ENCODE assay signal across 10 mouse cellular contexts in the genomic region with DNA sequence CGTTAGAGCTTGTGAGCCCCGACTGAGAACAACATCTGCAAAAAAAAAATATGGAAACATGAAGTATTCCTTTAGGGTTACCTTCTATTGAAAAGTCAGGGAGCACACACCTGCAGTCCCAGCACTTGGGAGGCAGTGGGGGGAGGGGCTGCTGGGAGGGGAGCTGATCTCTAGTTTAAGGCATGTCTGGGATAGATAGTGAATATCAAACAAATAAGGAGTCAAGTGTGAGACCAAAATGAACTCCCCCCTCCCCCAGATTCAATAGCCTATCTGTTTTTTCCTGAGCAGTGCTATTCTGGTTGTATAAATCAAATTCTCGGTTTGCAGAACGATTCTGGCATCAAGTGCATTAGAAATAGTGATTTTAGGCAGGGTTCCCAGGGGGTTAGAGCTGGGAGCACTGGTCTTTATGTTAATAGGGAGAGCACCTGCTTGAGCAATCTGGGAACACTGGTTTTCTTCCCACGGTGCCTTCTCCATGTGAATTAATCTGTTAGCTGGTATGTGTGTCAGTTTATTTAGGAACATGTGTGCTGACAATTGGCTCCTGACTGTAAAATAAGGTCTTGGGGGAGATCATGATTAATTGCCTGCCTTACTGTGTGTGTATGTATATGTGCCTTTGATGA.
DNase-seq lines count a peak whose midpoint lies in the region; ATAC-seq lines count a peak whose summit lies in the region.
"Had no signal": no experiment of that assay in that cellular context is flagged by ENCODE, and none has a peak within 500 bp of the region (broad histone marks: within the 10 kb centered on the region; RNA-seq: fewer than 3 reads in every experiment).

No protein-coding gene starts in this region.

- H3K4me3 ChIP-seq in neural tube, embryonic 11.5 days (ENCODE audit: low read depth, low read length): no peak overlapping the region
- H3K4me3 ChIP-seq in limb, embryonic 10.5 days: peak overlapping the region; percentile 57; the same call in 1 of the 2 replicates

- H3K27me3 ChIP-seq in neural tube, embryonic 11.5 days (ENCODE audit: control insufficient read depth, insufficient read depth, low read length): no peaks in the 10 kb centered on the region
- peaks cover 30% of the 10 kb centered on the region for H3K27me3 ChIP-seq in limb, embryonic 10.5 days (ENCODE audit: low read depth, poor library complexity, severe bottlenecking)

- H3K9me3 ChIP-seq in neural tube, embryonic 11.5 days (ENCODE audit: control insufficient read depth, low read length): no peaks in the 10 kb centered on the region
- no peaks in the 10 kb centered on the region for H3K9me3 ChIP-seq in limb, embryonic 10.5 days (replicated peaks)

- peak; percentile 39 for DNase-seq in embryo, embryonic 11 days
- DNase-seq in embryo, embryonic 10 days (ENCODE audit: low spot score): no peak
- peak; percentile 51 for DNase-seq in neural tube, embryonic 11.5 days (ENCODE audit: low spot score)
- no peak for DNase-seq in neural tube, embryonic 10.5 days (ENCODE audit: extremely low spot score, low spot score)
- no peak for DNase-seq in limb, embryonic 10.5 days (ENCODE audit: low spot score)
- peak; percentile 68 for DNase-seq in retina, postnatal 1 day
- no peak for DNase-seq in spleen, postnatal 10 days (ENCODE audit: low spot score in 2 of 2)
- DNase-seq in urinary bladder, adult 2 months (ENCODE audit: low spot score): no peak
- DNase-seq: cerebellum, adult 18-20 months; kidney, adult 8-10 months had no signal

- H3K4me2 ChIP-seq in neural tube, embryonic 11.5 days (ENCODE audit: low read depth): peak overlapping the region; percentile 49

- 9% methylated on average over 5 of the region's 5 CpGs for WGBS in neural tube, embryonic 11.5 days
- 32% methylated on average over 5 of the region's 5 CpGs for WGBS in limb, embryonic 10.5 days

- no peaks in the 10 kb centered on the region for H3K36me3 ChIP-seq in neural tube, embryonic 11.5 days (ENCODE audit: control insufficient read depth, insufficient read depth, low read length)
- H3K36me3 ChIP-seq in limb, embryonic 10.5 days: no peaks in the 10 kb centered on the region

- no peak overlapping the region; the same call in 1 of the 2 replicates for H3K9ac ChIP-seq in neural tube, embryonic 11.5 days (ENCODE audit: low read length)

- peaks cover 48% of the 10 kb centered on the region for H3K4me1 ChIP-seq in neural tube, embryonic 11.5 days (ENCODE audit: control insufficient read depth, insufficient read depth, low read length)
- peaks cover 62% of the 10 kb centered on the region for H3K4me1 ChIP-seq in limb, embryonic 10.5 days

- H3K27ac ChIP-seq in neural tube, embryonic 11.5 days (ENCODE audit: low read depth, low read length): peak overlapping the region; percentile 93
- H3K27ac ChIP-seq in limb, embryonic 10.5 days: peak overlapping the region; percentile 89

- ATAC-seq in neural tube, embryonic 11.5 days (ENCODE audit: insufficient read depth, low FRiP score, low TSS enrichment): no peak

Comparison
In these comparisons a context has a peak if more than half of its experiments do, and no peak if none do; other contexts are left out.
1. DNase-seq: peak in embryo, embryonic 11 days (single experiment), neural tube, embryonic 11.5 days (single experiment) and retina, postnatal 1 day (single experiment); none in embryo, embryonic 10 days (single experiment), neural tube, embryonic 10.5 days (single experiment), limb, embryonic 10.5 days (single experiment), spleen, postnatal 10 days (0 of 2) and urinary bladder, adult 2 months (single experiment).